Mouse (Mus musculus) spleen, embryonic (tissue): ENCODE results near the gene Gm28051.

Experiments
- CTCF ChIA-PET: fragments of 350-600 bp; sonication (Branson Sonifier 250); formaldehyde crosslinking; loops from one replicate; lab custom pipeline; 2022; lab: Charles Lee

Gene Gm28051

GRCm38 (mm10) chr12:102689773-102690563, 67.6 kb downstream of the Gm28051 start:
- CTCF ChIA-PET, result interaction anchor here (0.6 to 2.1 kb wide), 2 partner anchors 12 to 198 kb away, joined by 4 to 24 read pairs; no protein-coding TSS in a partner anchor

- CTCF ChIA-PET, result no interaction called here
These were observed 71.2 kb downstream of the Gm28051 start for GRCm38 (mm10) chr12:102686321-102686720.

GRCm38 (mm10) chr12:102685523-102685931, 72.0 kb downstream of the Gm28051 start:
- CTCF ChIA-PET, result no interaction called here

DNA sequence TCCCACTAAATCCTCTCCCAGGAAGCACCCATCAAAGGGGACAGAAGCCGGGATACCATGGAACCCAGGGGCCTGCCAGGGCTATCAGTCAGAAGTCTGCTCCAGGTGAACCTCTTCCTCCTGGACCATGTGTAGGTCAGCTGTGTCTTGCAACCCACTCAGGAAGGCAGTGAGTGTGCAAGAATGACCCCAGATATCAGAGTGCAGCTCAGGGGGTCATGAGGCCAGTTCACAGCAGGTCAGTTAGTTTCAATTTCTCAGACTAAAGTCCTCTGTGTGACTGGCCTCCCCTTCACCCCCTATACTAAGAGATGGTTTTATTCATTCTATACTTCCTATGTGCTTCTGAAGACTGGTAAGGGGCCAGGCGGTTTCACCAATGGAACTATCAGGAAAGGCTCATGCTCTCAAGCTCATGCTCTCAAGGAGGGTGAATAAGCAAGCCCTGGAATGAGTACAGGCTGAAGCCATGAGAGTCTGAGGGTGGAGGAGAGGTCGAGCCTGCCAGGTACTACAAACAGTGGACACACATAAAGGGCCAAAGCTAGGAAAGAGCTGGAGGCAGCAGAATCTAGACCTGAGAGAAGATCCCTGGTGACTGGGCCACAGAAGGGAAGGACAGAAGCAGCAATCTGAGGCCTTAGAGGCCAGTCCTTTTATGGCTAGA, 72.7 kb downstream of the Gm28051 start:
- CTCF ChIA-PET, result no interaction called here

DNA sequence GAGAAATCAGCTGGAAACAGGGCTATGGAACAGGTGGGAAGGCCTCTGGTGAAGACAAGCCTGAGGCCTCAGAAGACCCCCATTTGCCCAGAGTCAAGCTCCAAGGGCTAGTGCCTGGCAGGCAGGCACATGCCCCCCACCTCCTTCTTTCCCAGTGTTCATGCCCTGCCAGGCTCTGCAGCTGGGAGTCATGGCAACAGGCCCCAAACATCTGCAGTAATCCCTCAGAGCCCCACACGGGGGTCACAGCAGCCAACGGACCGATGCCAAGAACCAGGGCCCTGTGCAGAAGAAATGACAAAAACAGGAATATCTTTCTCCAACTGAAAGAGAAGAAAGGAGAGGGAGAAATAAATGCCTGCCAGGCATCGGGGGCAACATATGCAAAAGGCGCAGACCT, 73.6 kb downstream of the Gm28051 start:
- CTCF ChIA-PET, result no interaction called here

- CTCF ChIA-PET, result no interaction called here
These were observed 74.1 kb downstream of the Gm28051 start for GRCm38 (mm10) chr12:102683438-102683837.

DNA sequence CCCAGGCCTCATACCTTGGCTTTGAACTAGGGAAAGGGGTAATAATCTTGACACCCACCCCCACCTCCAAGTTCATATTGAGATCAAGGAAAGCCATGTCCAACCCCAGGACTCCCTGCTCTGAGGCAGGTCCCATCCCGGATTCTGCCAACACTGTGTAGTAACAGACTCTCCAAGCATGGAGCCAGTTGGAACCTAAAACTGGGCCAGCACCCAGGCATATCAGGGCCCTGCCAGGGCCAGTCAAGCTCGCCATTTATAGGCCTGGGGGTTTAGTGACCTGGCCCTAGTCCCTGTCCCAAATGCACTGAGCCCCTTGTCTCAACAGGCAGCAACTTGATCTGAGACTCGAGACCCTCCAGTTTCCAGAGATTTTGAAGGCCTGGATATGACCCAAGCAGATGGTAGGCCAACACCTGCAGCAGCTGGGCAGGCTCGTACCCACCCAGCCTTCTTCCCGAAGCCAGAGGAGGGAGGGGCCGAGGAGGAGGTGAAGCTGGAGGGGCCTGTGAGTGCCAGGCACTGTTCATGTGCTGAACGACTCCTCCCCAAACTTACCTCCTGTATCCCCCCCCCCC, 74.8 kb downstream of the Gm28051 start:
- CTCF ChIA-PET, result no interaction called here

DNA sequence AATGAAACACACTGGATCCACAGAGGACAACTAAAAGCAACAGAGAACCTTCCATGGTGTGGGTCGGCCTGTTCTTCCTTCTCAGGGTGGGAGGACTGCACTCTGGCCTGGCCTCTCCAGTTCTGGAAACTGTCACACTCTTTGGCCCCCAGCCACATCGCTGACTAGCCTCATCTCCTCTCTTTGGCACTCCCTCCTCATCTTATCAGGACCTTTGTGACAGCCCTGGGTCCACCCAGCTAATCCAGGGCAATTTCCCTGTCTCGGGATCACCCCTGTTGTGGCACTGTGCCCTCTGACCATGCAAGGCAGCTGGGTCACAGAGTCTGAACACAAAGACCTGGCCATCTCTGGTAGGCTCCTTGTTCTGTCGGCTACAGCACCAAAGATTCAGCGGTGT, 75.5 kb downstream of the Gm28051 start:
- CTCF ChIA-PET, result no interaction called here

DNA sequence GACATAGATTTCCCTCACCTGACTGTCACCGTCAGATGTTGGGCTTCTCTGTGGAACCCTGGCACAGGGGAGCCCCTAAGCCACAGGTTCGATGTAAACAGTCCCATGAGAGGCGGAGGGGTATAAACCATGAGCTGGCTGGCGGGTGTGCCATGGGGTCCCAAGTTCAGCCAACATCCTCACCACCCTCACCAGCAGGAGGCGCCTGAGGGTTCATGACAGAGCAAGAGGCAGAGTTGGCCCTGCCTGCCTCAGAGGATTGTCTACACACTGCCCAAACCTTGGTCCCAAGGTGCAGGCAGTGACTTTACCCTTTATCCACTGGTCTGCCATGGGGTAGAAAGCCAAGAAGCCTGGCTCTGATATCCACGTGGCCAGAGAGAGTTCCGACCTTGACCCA, 76.0 kb downstream of the Gm28051 start:
- CTCF ChIA-PET, result no interaction called here

- CTCF ChIA-PET, result interaction anchor here (0.6 to 1.0 kb wide), 2 partner anchors 24 to 104 kb away, joined by 5 to 8 read pairs; no protein-coding TSS in a partner anchor
These were observed 78.7 kb downstream of the Gm28051 start for GRCm38 (mm10) chr12:102678820-102679219.

DNA sequence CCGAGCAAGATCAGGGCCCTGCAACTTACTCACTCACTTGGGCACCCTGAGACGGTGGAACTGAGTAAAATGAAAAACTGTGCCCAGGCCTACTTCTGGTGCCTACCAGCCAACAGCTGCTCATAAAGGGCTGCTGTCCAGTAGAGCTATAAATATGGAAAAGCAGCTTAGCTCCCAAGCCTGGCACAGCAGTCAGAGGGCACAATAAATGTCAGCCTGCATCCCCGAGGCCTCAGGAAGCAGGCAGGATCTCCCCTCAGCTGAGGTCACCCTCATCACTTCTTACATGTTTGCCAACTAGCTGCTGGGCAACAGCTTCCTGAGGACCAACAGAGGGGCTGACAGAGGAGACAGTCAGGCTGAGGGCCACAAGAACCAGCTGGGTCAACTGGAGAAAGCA, 80.5 kb downstream of the Gm28051 start:
- CTCF ChIA-PET, result interaction anchor here (0.6 kb wide), 1 partner anchor 41 kb away, joined by 9 read pairs; no protein-coding TSS in a partner anchor

DNA sequence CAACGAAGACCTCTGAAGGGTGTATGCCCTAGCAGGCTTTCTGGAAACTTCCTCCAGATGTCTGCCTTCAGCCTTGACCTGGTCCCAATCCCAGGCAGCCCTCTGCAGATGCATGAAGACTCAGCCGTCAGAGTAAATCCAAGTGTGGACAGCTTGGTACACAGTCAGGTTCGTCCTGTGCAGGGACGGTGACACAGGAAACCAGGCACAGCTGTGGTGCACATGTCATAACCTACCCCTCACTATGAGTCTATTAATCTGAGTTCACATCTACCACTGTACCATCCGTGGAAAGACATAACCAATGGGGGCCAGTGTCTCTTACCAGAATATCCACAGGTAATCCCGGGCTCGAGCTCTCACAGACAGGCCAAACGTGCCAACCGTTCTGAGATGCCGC, 83.0 kb downstream of the Gm28051 start:
- CTCF ChIA-PET, result no interaction called here

DNA sequence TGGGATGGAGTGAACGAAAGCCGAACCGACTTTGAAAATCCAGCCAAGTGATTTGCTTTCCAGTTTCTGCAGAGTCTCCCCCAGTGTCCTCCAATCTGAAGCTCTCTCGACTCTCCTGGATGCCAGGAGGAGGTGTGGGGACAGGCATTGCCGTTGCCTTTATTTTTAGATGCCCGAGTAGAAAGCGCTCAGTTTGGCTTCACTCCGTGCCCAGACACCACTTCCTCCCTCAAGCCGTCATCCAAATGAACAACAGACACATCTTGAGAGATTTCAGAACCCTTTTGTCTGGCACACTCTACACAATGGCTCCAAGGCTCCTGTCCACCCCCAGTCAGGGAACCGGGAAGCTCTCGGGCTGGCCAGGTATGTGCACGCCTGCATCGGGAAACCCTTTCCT, 83.4 kb downstream of the Gm28051 start:
- CTCF ChIA-PET, result no interaction called here

- CTCF ChIA-PET, result interaction anchor here (0.7 to 1.0 kb wide), 2 partner anchors 18 to 52 kb away, joined by 3 to 9 read pairs; no protein-coding TSS in a partner anchor
These were observed 84.4 kb downstream of the Gm28051 start for GRCm38 (mm10) chr12:102672857-102673839.

- CTCF ChIA-PET, result interaction anchor here (0.6 to 1.0 kb wide), 2 partner anchors 11 to 51 kb away, joined by 3 read pairs; no protein-coding TSS in a partner anchor
These were observed 85.4 kb downstream of the Gm28051 start for GRCm38 (mm10) chr12:102672176-102672575.

DNA sequence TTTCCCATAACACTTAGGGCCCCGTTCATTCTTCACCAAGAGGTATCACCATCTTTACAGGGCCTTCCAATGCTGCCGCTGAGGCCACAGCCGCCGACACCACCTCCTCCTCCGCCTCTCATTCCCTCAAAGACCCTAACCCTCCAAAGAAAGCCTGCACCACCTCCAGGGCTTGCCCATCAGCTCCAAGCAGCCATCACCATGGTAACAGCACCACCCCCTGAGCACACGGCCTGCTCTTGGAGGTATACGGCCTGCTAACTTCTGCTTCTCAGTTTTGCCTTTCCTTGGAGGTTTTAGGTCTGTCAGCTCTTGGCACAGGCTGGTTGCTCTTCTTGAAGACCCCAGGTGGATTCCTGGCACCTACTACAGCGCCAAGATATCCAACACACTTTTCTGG, 86.7 kb downstream of the Gm28051 start:
- CTCF ChIA-PET, result no interaction called here
